Mouse (Mus musculus): Measurements from ENCODE around the gene Fpgs.

DNA sequence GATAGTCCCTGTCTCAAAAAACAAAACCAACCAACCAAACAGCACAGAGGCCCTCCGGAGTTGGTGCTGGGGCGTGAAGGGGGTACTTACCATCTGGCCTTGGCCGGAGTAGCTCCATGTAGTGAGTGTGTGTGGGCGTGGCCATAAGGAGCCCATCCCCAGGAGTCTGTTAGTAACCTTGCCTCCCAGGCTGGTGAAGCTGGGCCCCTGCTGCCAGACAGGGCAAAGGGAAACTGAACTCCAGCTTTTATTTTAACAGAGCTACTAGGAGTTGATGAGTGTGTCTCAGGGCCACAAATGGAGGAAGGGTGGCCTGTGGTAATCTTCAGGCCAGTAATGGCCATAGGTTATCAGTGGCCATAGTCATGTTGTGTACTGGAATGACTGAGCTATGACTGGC, 30.5 kb upstream of the Fpgs start:
- no peak for TF ChIP-seq POLR2A (IDR thresholded peaks at IDR 0.05; ENCODE audit: control insufficient read depth in 1 of 2, insufficient read depth in 1 of 2, low read depth in 1 of 2, low read length in 2 of 2, poor library complexity in 1 of 2)
- no peak for TF ChIP-seq CTCF (IDR thresholded peaks at IDR 0.05 in 2 of 3, conservative IDR thresholded peaks at IDR 0.05 in 1 of 3; ENCODE audit: control insufficient read depth in 1 of 3, insufficient read depth in 1 of 3, low read depth in 2 of 3, low read length in 3 of 3, poor library complexity in 1 of 3, severe bottlenecking in 1 of 3)
- TF ChIP-seq RCOR1 (IDR thresholded peaks at IDR 0.05; ENCODE audit: low read depth, low read length), result no peak
- TF ChIP-seq ZNF384 (IDR thresholded peaks at IDR 0.05; ENCODE audit: low read depth, low read length), result no peak
- TF ChIP-seq ZKSCAN1 (IDR thresholded peaks at IDR 0.05; ENCODE audit: low read depth, low read length), result no peak
- TF ChIP-seq NELFE (IDR thresholded peaks at IDR 0.05; ENCODE audit: low read depth, low read length), result no peak
- no peak for TF ChIP-seq USF1 (IDR thresholded peaks at IDR 0.05; ENCODE audit: low read depth, low read length)
- TF ChIP-seq TBP (IDR thresholded peaks at IDR 0.05; ENCODE audit: low read depth, low read length), result no peak

Data from MEL (cell line).